Mouse (Mus musculus): Measurements from ENCODE around the gene Alpk1. TPM values are rescaled to one million over a fixed set of nuclear protein-coding genes. Genes with fewer than 3 reads are reported as not detected.

The Alpk1 gene
- total RNA-seq, 1 experiment = 0.80 TPM

DNA sequence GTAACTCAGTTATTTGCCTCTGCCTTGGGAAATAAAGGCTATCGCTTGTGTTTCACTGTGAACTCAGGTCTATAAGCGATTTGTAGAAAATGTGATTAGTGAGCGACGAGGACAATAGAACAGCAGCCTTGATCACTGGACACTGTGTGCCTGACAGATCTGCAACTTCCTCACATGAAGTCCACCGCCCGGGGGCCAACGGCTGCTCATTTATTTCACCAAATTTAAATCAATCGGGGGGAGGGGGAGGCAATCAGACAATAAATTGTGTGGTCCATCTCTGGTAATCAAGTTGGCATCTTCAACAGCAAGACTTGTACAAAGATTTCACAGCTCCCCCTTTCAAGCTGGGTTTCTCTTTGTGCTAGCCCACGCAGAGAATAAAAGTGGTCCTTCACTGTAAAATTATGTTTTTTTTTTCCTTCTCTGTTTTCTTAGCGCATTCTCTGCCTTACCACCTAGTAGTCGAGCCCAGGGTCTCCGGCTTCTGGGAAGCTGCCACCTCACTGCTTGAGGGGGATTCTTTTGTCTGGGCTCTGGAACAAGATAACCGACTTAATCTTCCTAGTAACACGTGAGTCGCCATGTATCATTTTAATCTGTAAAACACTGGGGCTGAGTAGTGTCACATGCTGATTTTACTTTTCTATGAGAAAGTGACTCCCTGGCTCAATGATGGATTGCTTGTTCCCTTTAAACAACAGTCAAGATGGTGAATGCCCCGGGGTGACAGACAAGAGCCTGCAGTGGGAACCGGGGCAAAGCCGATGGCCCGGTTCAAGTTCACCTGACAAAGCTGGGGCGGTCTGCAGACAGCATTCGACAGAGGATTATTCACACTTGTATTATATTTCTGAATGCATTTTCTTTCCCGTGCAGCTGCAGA is 118.4 kb downstream of the Alpk1 start:
- H3K27ac ChIP-seq (ENCODE audit: insufficient read depth, low read depth, low read length, poor library complexity, severe bottlenecking) = no peak overlapping the region
- no peak for DNase-seq (ENCODE audit: low read depth, low spot score)
- in situ Hi-C loops (cut with MboI; ENCODE audit: low sequenced_read_pairs in 2 of 2, unreplicated experiment in 2 of 2) = no loop called here
- H3K4me1 ChIP-seq (ENCODE audit: control insufficient read depth in 2 of 2, insufficient read depth in 2 of 2, low read length in 2 of 2, poor library complexity in 1 of 2) = no peaks in the 10 kb centered on the region
- no peaks in the 10 kb centered on the region for H3K9me3 ChIP-seq (ENCODE audit: control insufficient read depth, insufficient read depth, low read depth, low read length)
- H3K4me3 ChIP-seq (ENCODE audit: insufficient read depth in 1 of 2, low read depth in 1 of 2, low read length in 2 of 2, poor library complexity in 1 of 2, severe bottlenecking in 1 of 2) = no peak overlapping the region
- no peaks in the 10 kb centered on the region for H3K36me3 ChIP-seq (ENCODE audit: control insufficient read depth, insufficient read depth, low read length, poor library complexity, severe bottlenecking)
- TF ChIP-seq HCFC1 (IDR thresholded peaks at IDR 0.05; ENCODE audit: borderline replicate concordance, insufficient read depth, low read length) (no peak), CHD2 (IDR thresholded peaks at IDR 0.05; ENCODE audit: low read depth, low read length) (no peak), ZNF384 (IDR thresholded peaks at IDR 0.05; ENCODE audit: low read depth, low read length) (no peak), MAFK (IDR thresholded peaks at IDR 0.05; ENCODE audit: insufficient read depth, low read depth, low read length) (no peak), ZC3H11A (IDR thresholded peaks at IDR 0.05; ENCODE audit: borderline replicate concordance, low read depth, low read length) (no peak)
- H3K9ac ChIP-seq (ENCODE audit: insufficient read depth, low read depth, low read length, poor library complexity, severe bottlenecking) = no peak overlapping the region

- Histone ChIP-seq H3K9me3 (ENCODE audit: control insufficient read depth, insufficient read depth, low read depth, low read length) (no peaks in the 10 kb centered on the region), H3K27ac (ENCODE audit: insufficient read depth, low read depth, low read length, poor library complexity, severe bottlenecking) (no peak overlapping the region), H3K4me3 (ENCODE audit: insufficient read depth in 1 of 2, low read depth in 1 of 2, low read length in 2 of 2, poor library complexity in 1 of 2, severe bottlenecking in 1 of 2) (no peak overlapping the region), H3K9ac (ENCODE audit: insufficient read depth, low read depth, low read length, poor library complexity, severe bottlenecking) (no peak overlapping the region), H3K4me1 (ENCODE audit: control insufficient read depth in 2 of 2, insufficient read depth in 2 of 2, low read length in 2 of 2, poor library complexity in 1 of 2) (no peaks in the 10 kb centered on the region), H3K36me3 (ENCODE audit: control insufficient read depth, insufficient read depth, low read length, poor library complexity, severe bottlenecking) (no peaks in the 10 kb centered on the region)
- TF ChIP-seq MAFK (IDR thresholded peaks at IDR 0.05; ENCODE audit: insufficient read depth, low read depth, low read length) = no peak
- TF ChIP-seq CHD2 (IDR thresholded peaks at IDR 0.05; ENCODE audit: low read depth, low read length) = no peak
- no peak for TF ChIP-seq ZNF384 (IDR thresholded peaks at IDR 0.05; ENCODE audit: low read depth, low read length)
- TF ChIP-seq HCFC1 (IDR thresholded peaks at IDR 0.05; ENCODE audit: borderline replicate concordance, insufficient read depth, low read length) = no peak
- DNase-seq (ENCODE audit: low read depth, low spot score) = no peak
- in situ Hi-C loops (cut with MboI; ENCODE audit: low sequenced_read_pairs in 2 of 2, unreplicated experiment in 2 of 2) = no loop called here
Measured at GRCm38 (mm10) chr3:127660712-127661111, 119.6 kb downstream of the Alpk1 start.

GRCm38 (mm10) chr3:127651742-127652653 is 128.3 kb downstream of the Alpk1 start:
- H3K36me3 ChIP-seq (ENCODE audit: control insufficient read depth, insufficient read depth, low read length, poor library complexity, severe bottlenecking) = no peaks in the 10 kb centered on the region
- no peaks in the 10 kb centered on the region for H3K9me3 ChIP-seq (ENCODE audit: control insufficient read depth, insufficient read depth, low read depth, low read length)
- in situ Hi-C loops (cut with MboI; ENCODE audit: low sequenced_read_pairs in 2 of 2, unreplicated experiment in 2 of 2) = no loop called here
- no peak overlapping the region for H3K9ac ChIP-seq (ENCODE audit: insufficient read depth, low read depth, low read length, poor library complexity, severe bottlenecking)
- TF ChIP-seq CHD2 (IDR thresholded peaks at IDR 0.05; ENCODE audit: low read depth, low read length) = no peak
- no peak overlapping the region for H3K27ac ChIP-seq (ENCODE audit: insufficient read depth, low read depth, low read length, poor library complexity, severe bottlenecking)
- H3K4me3 ChIP-seq (ENCODE audit: insufficient read depth in 1 of 2, low read depth in 1 of 2, low read length in 2 of 2, poor library complexity in 1 of 2, severe bottlenecking in 1 of 2) = no peak overlapping the region
- no peak for DNase-seq (ENCODE audit: low read depth, low spot score)
- no peaks in the 10 kb centered on the region for H3K4me1 ChIP-seq (ENCODE audit: control insufficient read depth in 2 of 2, insufficient read depth in 2 of 2, low read length in 2 of 2, poor library complexity in 1 of 2)

DNA sequence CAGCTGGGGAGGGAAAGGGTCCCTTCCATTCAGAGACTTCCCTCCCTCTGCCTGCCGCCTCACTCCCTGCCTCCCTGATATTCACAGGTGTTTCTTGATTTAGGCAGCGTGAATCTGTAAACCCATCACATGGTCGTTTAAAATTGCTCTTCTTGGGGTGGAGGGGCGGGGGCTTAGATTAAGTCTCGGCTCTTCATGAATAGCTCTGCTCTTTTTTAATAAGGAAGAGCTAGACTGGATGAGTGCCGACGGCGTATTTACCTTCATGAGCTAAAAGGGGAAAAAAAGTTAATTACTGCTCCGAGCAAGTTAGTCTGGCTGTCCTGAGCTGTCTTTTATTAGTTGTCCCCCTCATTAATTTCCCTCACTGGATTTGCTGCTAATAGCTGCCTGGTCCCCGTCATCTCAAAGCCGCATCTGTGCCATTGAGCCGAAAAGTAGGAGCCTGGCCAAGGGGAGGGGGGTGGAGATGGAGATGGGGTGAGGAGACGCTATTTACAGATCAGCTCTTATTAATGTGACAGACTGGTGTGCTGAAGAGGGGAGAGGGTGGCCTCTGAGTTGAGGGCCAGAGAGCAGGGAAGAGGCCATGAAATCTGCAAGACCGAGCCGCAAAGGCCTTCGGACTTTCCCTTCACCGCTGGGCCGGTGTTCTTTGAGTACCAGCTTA is 134.0 kb downstream of the Alpk1 start:
- in situ Hi-C loops (cut with MboI; ENCODE audit: low sequenced_read_pairs in 2 of 2, unreplicated experiment in 2 of 2) = loop anchor here in 1 of 2 experiments (25.0 kb wide), 1 partner anchor 116 kb away; no protein-coding TSS in a partner anchor
- H3K4me1 ChIP-seq (ENCODE audit: control insufficient read depth in 2 of 2, insufficient read depth in 2 of 2, low read length in 2 of 2, poor library complexity in 1 of 2) = no peaks in the 10 kb centered on the region
- H3K4me3 ChIP-seq (ENCODE audit: insufficient read depth in 1 of 2, low read depth in 1 of 2, low read length in 2 of 2, poor library complexity in 1 of 2, severe bottlenecking in 1 of 2) = no peak overlapping the region
- H3K9ac ChIP-seq (ENCODE audit: insufficient read depth, low read depth, low read length, poor library complexity, severe bottlenecking) = no peak overlapping the region
- no peak overlapping the region for H3K27ac ChIP-seq (ENCODE audit: insufficient read depth, low read depth, low read length, poor library complexity, severe bottlenecking)
- no peak for DNase-seq (ENCODE audit: low read depth, low spot score)
- no peaks in the 10 kb centered on the region for H3K9me3 ChIP-seq (ENCODE audit: control insufficient read depth, insufficient read depth, low read depth, low read length)
- no peak for TF ChIP-seq CHD2 (IDR thresholded peaks at IDR 0.05; ENCODE audit: low read depth, low read length)
- no peak for TF ChIP-seq HCFC1 (IDR thresholded peaks at IDR 0.05; ENCODE audit: borderline replicate concordance, insufficient read depth, low read length)
- no peak for TF ChIP-seq MAFK (IDR thresholded peaks at IDR 0.05; ENCODE audit: insufficient read depth, low read depth, low read length)
- TF ChIP-seq ZC3H11A (IDR thresholded peaks at IDR 0.05; ENCODE audit: borderline replicate concordance, low read depth, low read length) = no peak
- no peak for TF ChIP-seq ZNF384 (IDR thresholded peaks at IDR 0.05; ENCODE audit: low read depth, low read length)
- no peaks in the 10 kb centered on the region for H3K36me3 ChIP-seq (ENCODE audit: control insufficient read depth, insufficient read depth, low read length, poor library complexity, severe bottlenecking)
